Mouse (Mus musculus) CD4-positive, CD25-positive, alpha-beta regulatory T cell, adult 2 months (primary cell): ENCODE results near the gene Zp3.

Experiments
- DNase-seq: peaks from one replicate; pipeline ENCODE4 v3.0.0-alpha.2; 2012; ENCODE audit warnings: low read depth, low spot score

Gene Zp3

DNA sequence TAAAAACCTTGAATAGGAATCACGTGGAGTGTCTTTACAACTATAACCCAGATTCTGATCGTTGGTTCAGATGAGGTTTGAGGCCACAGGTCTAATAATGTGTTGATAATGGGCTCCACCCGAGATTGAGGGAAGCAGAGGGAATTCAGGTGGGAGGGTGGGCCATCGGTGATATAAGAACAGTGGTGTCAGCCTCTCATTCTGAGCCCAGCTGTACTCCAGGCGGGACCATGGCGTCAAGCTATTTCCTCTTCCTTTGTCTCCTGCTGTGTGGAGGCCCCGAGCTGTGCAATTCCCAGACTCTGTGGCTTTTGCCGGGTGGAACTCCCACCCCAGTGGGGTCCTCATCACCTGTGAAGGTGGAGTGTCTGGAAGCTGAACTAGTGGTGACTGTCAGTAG, at the start of gene Zp3:
Zp3 (plus strand) TSS at position 196 of the 400 bp plus-strand sequence.
- no peak for DNase-seq

DNA sequence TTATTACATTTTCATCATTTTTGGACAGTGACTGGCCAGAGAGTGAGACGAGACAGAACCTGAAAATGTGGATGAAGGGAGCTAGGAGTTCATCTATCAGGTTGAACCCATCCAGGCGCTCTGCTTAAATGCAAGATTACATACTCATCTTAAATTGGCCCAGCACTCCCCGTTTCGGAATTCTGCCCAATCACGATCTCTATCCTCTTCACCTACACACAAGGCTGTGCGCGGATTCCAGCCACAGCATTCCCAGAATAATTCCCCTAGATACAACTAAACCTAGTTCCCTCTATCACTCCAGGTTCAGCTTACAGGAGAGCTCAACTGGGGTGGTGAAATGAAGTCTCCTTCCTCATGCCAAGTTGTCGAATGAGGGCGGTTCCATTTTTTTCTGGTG, 48.4 kb upstream of the Zp3 start:
- no peak for DNase-seq

- DNase-seq = peak; percentile 30
Measured at GRCm38 (mm10) chr5:135932359-135932758, 47.5 kb upstream of the Zp3 start.

- peak; percentile 27 for DNase-seq
Measured at GRCm38 (mm10) chr5:135933222-135933899, 46.5 kb upstream of the Zp3 start.

DNA sequence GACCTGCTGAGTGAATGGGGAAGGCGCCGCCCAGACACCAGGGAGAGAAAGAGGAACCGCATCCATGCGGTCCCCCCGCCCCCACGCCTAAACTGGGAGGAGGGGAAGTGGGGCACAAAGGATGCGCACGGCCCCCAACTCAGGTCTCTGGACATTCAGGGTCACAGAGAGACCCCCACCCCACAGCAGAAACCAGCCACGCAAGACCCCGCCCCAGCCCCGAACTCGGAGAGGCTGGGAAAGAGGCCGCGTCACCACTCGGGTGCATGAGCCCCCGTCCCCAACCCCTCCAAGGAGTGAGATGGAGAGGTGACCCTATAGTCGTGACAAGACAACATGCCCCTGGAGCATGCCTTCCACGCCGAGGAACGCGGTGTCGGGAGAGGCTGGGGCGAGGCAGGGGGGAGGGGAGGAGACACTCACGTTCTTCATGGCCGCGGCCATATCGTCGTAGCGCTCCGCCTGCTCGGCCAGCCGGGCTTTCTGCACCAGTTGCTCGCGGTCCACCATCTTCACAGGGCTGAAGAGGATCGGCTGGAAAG, 45.9 kb upstream of the Zp3 start:
- DNase-seq = no peak

- DNase-seq = peak; percentile 98
Measured at GRCm38 (mm10) chr5:135934481-135935175, 45.3 kb upstream of the Zp3 start, which contains the start of gene Ywhag. TSS of gene Ywhag (minus strand) at chr5:135934616.

DNA sequence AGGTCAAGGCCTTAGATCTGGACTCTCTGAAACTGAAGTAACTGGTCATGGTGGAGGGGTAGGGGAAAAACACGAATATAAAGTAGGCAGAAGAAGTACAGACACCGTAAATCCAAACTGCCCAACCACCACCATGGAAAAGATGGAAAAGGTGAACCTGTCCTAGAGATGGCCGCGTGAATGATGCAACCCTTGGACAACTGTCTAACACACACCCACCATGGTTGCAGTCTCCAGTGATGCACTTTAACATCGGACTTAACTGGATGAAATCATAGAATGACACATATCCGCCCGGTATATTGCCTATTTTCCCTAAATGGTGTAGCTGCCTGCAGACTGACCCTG, 44.7 kb upstream of the Zp3 start:
- DNase-seq = no peak

DNA sequence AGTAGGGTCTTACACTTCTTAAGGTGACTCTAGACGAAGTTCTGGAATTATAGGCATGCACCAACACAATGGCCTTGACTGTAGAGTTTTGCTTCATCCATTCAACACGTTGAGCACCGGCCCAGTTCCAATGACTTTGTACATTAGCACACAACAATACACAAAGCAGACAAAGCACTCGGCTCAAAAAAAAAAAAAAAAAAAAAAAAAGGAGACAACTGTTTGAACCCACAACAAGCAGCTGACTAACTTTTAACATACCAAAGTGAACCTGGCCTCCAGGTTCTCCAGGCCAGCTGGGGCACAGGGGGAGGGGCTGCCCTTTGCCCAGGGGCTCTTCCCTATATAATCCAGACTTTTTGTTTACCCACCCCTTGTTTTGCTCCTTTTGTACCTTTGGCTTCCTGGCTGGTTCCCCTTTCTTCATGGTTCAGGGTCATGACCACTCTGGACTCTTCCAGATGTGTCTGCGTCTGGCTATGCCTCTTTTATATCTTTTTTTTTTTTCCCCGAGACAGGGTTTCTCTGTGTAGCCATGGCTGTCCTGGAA, 44.2 kb upstream of the Zp3 start:
- DNase-seq = no peak

DNA sequence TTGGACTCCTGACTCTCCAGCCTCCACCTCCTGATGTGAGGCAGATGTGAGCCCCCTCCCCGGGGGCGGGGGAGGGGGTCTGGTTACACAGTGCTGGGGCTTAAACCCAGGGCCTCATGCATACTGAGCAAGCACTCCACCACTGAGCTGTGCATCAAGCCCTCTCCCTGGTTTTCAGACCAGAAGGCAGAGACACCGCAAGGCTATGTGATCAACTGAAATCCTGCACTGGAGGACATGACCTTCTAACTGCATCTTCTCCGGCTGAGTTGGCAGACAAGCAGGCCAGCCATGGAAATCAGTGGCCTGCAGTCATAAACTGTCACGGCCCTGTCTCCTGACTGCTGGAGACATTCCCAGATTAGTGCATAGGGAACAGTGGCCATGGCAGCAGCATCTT, 39.3 kb upstream of the Zp3 start:
- no peak for DNase-seq

GRCm38 (mm10) chr5:135942710-135943109, 37.2 kb upstream of the Zp3 start:
- DNase-seq = no peak

DNA sequence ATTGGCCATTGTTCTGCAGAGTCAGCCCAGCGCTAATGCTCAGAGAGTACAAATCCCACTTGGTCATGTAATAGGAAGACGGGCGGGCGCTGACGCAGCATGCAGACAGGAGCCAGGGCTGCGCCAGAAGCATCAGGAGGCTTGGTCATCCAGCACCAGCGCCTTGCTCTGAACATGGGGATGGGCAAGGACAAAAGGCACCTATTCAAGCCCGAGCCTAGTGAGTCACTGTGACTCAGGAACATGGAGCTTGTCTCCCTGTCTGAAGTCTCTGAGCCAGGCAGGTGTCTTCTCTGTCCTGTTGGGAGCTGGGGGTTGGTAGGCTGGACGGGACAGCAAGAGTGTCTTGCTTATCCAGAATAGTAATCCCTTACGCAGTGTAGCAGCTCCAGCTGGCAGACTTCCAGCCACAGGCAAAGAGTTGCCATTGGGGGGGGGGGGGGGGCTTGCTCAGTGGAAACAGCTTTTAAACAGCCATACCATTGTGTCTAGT, 33.9 kb upstream of the Zp3 start:
- no peak for DNase-seq

DNA sequence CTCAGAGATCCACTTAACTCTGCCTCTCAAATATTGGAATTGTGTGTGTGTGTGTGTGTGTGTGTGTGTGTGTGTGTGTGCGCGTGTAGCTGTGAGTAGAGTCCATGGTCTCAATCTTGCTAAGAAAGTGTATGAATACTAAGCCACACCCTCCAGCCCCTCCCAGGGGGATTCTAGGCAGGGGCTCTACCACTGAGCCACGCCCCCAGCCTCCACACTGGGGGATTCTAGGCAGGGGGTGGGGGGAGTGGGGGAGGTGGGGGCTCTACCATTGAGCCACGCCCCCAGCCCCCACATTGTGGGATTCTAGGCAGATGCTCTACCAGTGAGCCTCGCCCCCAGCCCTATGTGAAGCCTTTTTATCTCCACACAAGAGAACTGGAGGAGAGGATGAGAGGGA, 33.3 kb upstream of the Zp3 start:
- DNase-seq = no peak

DNA sequence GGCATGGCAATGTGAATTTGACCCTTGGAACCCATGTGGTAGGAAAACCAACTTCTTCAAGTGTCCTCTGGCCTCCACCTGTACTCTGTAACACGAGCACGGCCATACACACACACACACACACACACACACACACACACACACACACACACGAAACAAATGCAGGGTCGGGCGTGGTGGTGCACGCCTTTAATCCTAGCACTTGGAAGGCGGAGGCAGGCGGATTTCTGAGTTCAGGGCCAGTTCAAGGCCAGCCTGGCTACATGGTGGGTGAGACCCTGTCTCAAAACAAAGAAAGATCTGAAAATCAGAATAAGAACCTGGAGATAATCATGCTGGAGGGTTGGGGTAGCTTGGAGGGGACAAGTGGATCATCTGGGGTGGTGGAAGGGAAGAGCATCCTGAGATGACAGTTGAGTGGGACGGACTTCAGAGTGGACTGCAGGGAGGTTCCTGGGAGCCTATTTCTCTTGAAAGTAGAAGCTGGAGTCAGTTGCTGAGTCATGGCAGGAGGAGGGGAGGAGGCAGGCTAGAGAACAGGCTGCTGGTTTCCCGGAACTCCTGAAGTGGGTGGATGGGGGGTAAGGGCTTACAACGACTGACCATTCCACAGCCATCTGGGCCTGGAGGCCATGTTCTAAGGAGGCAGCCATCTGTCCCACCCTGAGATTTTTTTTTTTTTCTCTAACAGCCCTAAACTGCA, 29.0 kb upstream of the Zp3 start:
- no peak for DNase-seq

DNA sequence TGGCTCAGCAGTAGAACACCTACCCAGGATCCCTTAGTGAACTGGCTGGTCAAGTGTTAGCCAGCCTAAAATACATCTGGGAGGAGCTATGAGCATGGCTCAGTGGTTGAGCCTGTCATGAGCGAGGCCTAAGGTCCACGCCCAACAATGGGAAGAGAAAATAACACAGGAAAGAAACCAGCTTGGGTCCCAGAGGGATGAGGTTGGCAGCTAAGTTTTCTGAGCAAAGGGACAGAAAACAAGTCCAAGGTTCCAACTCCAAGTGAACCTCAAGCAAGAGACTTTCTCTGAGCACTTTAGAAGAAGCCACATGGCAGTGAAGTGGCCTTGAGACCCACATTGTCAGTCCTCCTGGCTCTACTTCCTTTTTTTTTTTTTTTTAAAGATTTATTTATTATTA, 28.2 kb upstream of the Zp3 start:
- DNase-seq = no peak

GRCm38 (mm10) chr5:135952830-135953229, 27.1 kb upstream of the Zp3 start:
- no peak for DNase-seq

GRCm38 (mm10) chr5:135956300-135957206, 23.3 kb upstream of the Zp3 start:
- DNase-seq = no peak

GRCm38 (mm10) chr5:135957207-135957974, 22.5 kb upstream of the Zp3 start:
- DNase-seq = peak; percentile 98

DNA sequence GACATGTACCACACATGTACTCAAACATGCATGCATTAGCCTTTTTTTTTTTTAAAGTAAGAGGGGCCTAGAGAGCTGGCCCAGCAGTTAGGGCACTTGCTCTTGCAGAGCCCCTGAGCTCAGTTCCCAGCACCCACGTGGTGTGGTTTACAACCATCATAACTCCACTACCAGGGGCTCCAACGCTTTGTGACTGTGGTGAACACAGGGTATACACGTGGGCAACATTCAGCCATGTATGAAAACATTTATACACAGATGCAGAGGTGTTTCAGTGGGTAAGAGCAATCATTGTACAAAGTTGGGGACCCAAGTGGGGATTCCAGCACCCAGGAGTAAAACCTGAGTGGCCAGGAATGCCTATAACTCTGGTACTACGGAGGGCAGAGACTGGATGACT, 21.5 kb upstream of the Zp3 start:
- DNase-seq = no peak

- DNase-seq = no peak
Measured at GRCm38 (mm10) chr5:135959911-135960310, 20.0 kb upstream of the Zp3 start.

DNA sequence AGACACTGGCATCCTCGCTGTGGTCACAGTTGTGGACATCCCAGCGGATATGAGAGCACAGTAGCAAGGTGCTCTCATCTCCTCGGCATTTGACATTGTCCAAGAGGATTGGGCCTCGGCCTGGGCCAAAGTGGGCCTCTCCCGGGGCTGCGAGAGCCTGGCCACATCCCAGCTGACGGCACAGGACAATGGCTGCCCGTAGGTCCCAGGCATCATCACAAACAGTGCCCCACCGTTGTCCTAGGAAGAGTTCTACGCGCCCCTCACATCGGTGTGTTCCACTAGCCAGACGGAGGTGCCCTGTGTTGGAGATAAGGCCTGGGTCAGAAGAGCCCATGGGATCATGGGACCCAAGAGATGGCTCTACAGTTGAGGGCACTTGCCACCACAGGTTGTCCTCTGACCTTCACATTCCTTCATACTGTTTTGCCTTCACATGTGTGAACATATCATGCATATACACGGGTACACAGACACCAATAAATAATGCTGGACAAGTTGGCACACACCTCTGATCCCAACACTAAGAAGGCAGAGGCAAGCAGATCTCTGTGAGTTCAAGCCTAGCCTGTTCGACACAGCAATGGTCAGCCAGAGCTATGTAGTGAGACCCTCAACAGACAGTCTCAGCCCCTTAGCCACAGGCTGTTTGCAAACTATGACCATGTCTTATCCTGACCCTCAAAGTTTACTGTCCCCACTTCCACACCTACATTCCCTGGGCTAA, 18.8 kb upstream of the Zp3 start:
- DNase-seq = no peak
